Mouse (Mus musculus) cerebellum, adult 2 months (tissue): ENCODE data around the gene Smarca5.

Experiments used
- CTCF ChIP-seq: fragments of 200-500 bp; IDR thresholded peaks from 2 replicates; pipeline ENCODE4 v1.5.1; 2011; ENCODE audit warnings: low read depth, mild to moderate bottlenecking, control low read depth, low read length, moderate library complexity, borderline replicate concordance; ENCODE audit not compliant: insufficient read depth
- POLR2A ChIP-seq: fragments of 200-500 bp; IDR thresholded peaks from 2 replicates; pipeline ENCODE4 v1.6.1; 2011; ENCODE audit warnings: low read length, control low read depth, borderline replicate concordance; ENCODE audit not compliant: insufficient read depth

DNA sequence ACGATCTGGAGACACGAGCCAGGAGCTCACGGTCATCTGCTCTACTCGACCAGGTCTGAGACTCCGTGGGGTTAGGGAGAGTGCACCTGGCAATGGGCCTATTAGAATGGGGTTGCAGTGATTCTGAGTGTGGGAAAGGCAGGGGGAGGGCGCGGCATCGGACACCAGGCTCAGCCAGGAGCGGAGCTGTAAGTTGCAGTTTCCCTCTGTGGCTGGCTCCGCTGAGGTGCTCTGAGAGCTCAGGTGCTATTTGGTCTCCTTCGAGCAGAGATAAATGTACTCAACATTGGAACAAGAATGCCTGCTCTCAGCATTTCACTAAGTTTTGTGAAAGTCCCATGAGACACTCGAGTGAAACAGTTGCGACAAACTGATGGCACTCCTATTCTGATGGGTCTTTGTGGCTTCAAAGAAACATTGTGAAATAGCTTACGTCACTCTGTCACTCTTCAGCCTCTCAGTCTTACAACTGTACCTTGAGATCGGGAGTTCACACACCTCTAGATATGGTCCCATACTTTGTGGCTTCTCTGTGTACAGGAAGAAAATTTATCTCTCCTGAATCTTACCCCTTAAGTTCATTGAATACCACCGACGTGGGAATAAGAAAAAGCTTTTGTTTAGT lies 69.9 kb downstream of the Smarca5 start:
- TF ChIP-seq CTCF, result no peak
- TF ChIP-seq POLR2A, result no peak
